Mouse (Mus musculus) E14TG2a.4 (cell line): ENCODE data around the gene Man1c1.

Source experiments
- CTCF ChIP-seq: conservative IDR thresholded peaks from 2 replicates; pipeline ENCODE4 v1.5.1; 2014; ENCODE audit warnings: low read length
- NANOG ChIP-seq: IDR thresholded peaks from 2 replicates; pipeline ENCODE4 v1.6.1; 2014; ENCODE audit warnings: borderline replicate concordance, low read length, mixed read lengths
- POU5F1 ChIP-seq: IDR thresholded peaks from 2 replicates; pipeline ENCODE4 v1.6.1; 2014; ENCODE audit warnings: low read length, borderline replicate concordance

GRCm38 (mm10) chr4:134669742-134670354 lies 34.2 kb downstream of the Man1c1 start:
- TF ChIP-seq CTCF: no peak
- TF ChIP-seq POU5F1: no peak
- no peak for TF ChIP-seq NANOG
